Mouse (Mus musculus): ENCODE data around the gene Sytl3. TPM values are rescaled to one million over a fixed set of nuclear protein-coding genes. Genes with fewer than 3 reads are reported as not detected.

The Sytl3 gene
- total and polyA plus RNA-seq, 2 experiments from 2014 or later, result 0.42 to 0.79 TPM

- Histone ChIP-seq H3K4me1 (ENCODE audit: insufficient read depth, low read length) (peaks cover 30% of the 10 kb centered on the region), H3K36me3 (ENCODE audit: insufficient read depth, low read length) (no peaks in the 10 kb centered on the region), H3K9me3 (ENCODE audit: low read length) (no peaks in the 10 kb centered on the region), H3K4me3 (ENCODE audit: low read length) (no peak overlapping the region), H3K4me2 (ENCODE audit: low read depth, low read length) (peak overlapping the region; percentile 33; the same call in 1 of the 2 replicates), H3K9ac (replicated peaks; ENCODE audit: low read length) (no peak overlapping the region), H3K27ac (peak overlapping the region; percentile 65), H3K27me3 (ENCODE audit: insufficient read depth, low read length) (no peaks in the 10 kb centered on the region)
- ATAC-seq, result 0 out of 2 replicates have a peak, but pooled peaks have one; percentile 43
- peak; percentile 52 for DNase-seq (ENCODE audit: low spot score)
- WGBS, result 12% methylated on average over 5 of the region's 5 CpGs
- TF ChIP-seq CTCF (IDR thresholded peaks at IDR 0.05; ENCODE audit: low read depth), result no peak
Measured at GRCm38 (mm10) chr17:6745503-6745902, 86.6 kb downstream of the Sytl3 start.

GRCm38 (mm10) chr17:6745975-6746374 lies 87.1 kb downstream of the Sytl3 start:
- Histone ChIP-seq H3K27ac (peak overlapping the region; percentile 65), H3K4me3 (ENCODE audit: low read length) (no peak overlapping the region), H3K4me2 (ENCODE audit: low read depth, low read length) (peak overlapping the region; percentile 33; the same call in 1 of the 2 replicates), H3K36me3 (ENCODE audit: insufficient read depth, low read length) (no peaks in the 10 kb centered on the region), H3K9ac (replicated peaks; ENCODE audit: low read length) (no peak overlapping the region), H3K4me1 (ENCODE audit: insufficient read depth, low read length) (peaks cover 30% of the 10 kb centered on the region), H3K9me3 (ENCODE audit: low read length) (no peaks in the 10 kb centered on the region), H3K27me3 (ENCODE audit: insufficient read depth, low read length) (no peaks in the 10 kb centered on the region)
- ATAC-seq, result peak; percentile 92
- 8% methylated on average over 9 of the region's 9 CpGs for WGBS
- peak; percentile 80 for DNase-seq (ENCODE audit: low spot score)
- TF ChIP-seq CTCF (IDR thresholded peaks at IDR 0.05; ENCODE audit: low read depth), result peak; percentile 61

- Histone ChIP-seq H3K9me3 (ENCODE audit: low read length) (no peaks in the 10 kb centered on the region), H3K27ac (peak overlapping the region; percentile 65; the same call in 1 of the 2 replicates), H3K4me2 (ENCODE audit: low read depth, low read length) (no peak overlapping the region), H3K36me3 (ENCODE audit: insufficient read depth, low read length) (no peaks in the 10 kb centered on the region), H3K4me3 (ENCODE audit: low read length) (no peak overlapping the region), H3K4me1 (ENCODE audit: insufficient read depth, low read length) (peaks cover 28% of the 10 kb centered on the region), H3K27me3 (ENCODE audit: insufficient read depth, low read length) (no peaks in the 10 kb centered on the region), H3K9ac (replicated peaks; ENCODE audit: low read length) (no peak overlapping the region)
- ATAC-seq, result 0 out of 2 replicates have a peak, but pooled peaks have one; percentile 20
- WGBS, result 41% methylated on average over 9 of the region's 9 CpGs
- TF ChIP-seq CTCF (IDR thresholded peaks at IDR 0.05; ENCODE audit: low read depth), result no peak
- peak; percentile 35 for DNase-seq (ENCODE audit: low spot score)
Measured at GRCm38 (mm10) chr17:6746452-6747231, 87.7 kb downstream of the Sytl3 start.

GRCm38 (mm10) chr17:6747478-6747877 lies 88.6 kb downstream of the Sytl3 start:
- H3K36me3 ChIP-seq (ENCODE audit: insufficient read depth, low read length), result 0 out of 2 replicates have a peak, but pooled peaks cover 4% of the 10 kb centered on the region
- no peak overlapping the region for H3K4me3 ChIP-seq (ENCODE audit: low read length)
- ATAC-seq, result no peak
- H3K4me2 ChIP-seq (ENCODE audit: low read depth, low read length), result no peak overlapping the region
- TF ChIP-seq CTCF (IDR thresholded peaks at IDR 0.05; ENCODE audit: low read depth), result no peak
- H3K4me1 ChIP-seq (ENCODE audit: insufficient read depth, low read length), result peaks cover 21% of the 10 kb centered on the region
- H3K9me3 ChIP-seq (ENCODE audit: low read length), result no peaks in the 10 kb centered on the region
- H3K9ac ChIP-seq (replicated peaks; ENCODE audit: low read length), result no peak overlapping the region
- DNase-seq (ENCODE audit: low spot score), result peak; percentile 39
- peak overlapping the region; percentile 65; the same call in 1 of the 2 replicates for H3K27ac ChIP-seq
- 36% methylated on average over 7 of the region's 7 CpGs for WGBS
- no peaks in the 10 kb centered on the region for H3K27me3 ChIP-seq (ENCODE audit: insufficient read depth, low read length)

GRCm38 (mm10) chr17:6748779-6749464 lies 90.0 kb downstream of the Sytl3 start:
- DNase-seq (ENCODE audit: low spot score) (no peak), ATAC-seq (no peak)
- Histone ChIP-seq H3K36me3 (ENCODE audit: insufficient read depth, low read length) (0 out of 2 replicates have a peak, but pooled peaks cover 4% of the 10 kb centered on the region), H3K27me3 (ENCODE audit: insufficient read depth, low read length) (no peaks in the 10 kb centered on the region), H3K9ac (replicated peaks; ENCODE audit: low read length) (no peak overlapping the region), H3K4me2 (ENCODE audit: low read depth, low read length) (no peak overlapping the region), H3K4me1 (ENCODE audit: insufficient read depth, low read length) (peaks cover 21% of the 10 kb centered on the region), H3K4me3 (ENCODE audit: low read length) (no peak overlapping the region), H3K27ac (no peak overlapping the region), H3K9me3 (ENCODE audit: low read length) (no peaks in the 10 kb centered on the region)
- WGBS, result 83% methylated on average over 17 of the region's 17 CpGs
- no peak for TF ChIP-seq CTCF (IDR thresholded peaks at IDR 0.05; ENCODE audit: low read depth)

- H3K4me1 ChIP-seq (ENCODE audit: insufficient read depth, low read length), result peaks cover 14% of the 10 kb centered on the region; the same call in 1 of the 2 replicates
- H3K27ac ChIP-seq, result no peak overlapping the region
- no peak overlapping the region for H3K4me3 ChIP-seq (ENCODE audit: low read length)
- H3K36me3 ChIP-seq (ENCODE audit: insufficient read depth, low read length), result 0 out of 2 replicates have a peak, but pooled peaks cover 4% of the 10 kb centered on the region
- WGBS, result 89% methylated on average over 11 of the region's 11 CpGs
- ATAC-seq (no peak), DNase-seq (ENCODE audit: low spot score) (no peak)
- no peak overlapping the region for H3K4me2 ChIP-seq (ENCODE audit: low read depth, low read length)
- TF ChIP-seq CTCF (IDR thresholded peaks at IDR 0.05; ENCODE audit: low read depth), result no peak
- no peaks in the 10 kb centered on the region for H3K27me3 ChIP-seq (ENCODE audit: insufficient read depth, low read length)
- no peaks in the 10 kb centered on the region for H3K9me3 ChIP-seq (ENCODE audit: low read length)
- no peak overlapping the region for H3K9ac ChIP-seq (replicated peaks; ENCODE audit: low read length)
Measured at GRCm38 (mm10) chr17:6751221-6751859, 92.4 kb downstream of the Sytl3 start.

All from hindbrain, postnatal 0 days (tissue).